Mouse (Mus musculus) C2C12 (cell line): ENCODE measurements around the gene Fbln5. TPM values are rescaled to one million over a fixed set of nuclear protein-coding genes. Genes with fewer than 3 reads are reported as not detected.

Experiments
- H3K27me3 ChIP-seq: one replicate; pipeline ENCODE4 v1.6.1; 2011; ENCODE audit not compliant: control insufficient read depth, insufficient read depth, insufficient read length
- H3K36me3 ChIP-seq: one replicate; pipeline ENCODE4 v1.6.1; 2011; ENCODE audit not compliant: control insufficient read depth, insufficient read depth
- H3K4me3 ChIP-seq: one replicate; pipeline ENCODE4 v1.5.1; 2011; ENCODE audit warnings: mild to moderate bottlenecking, control low read depth; ENCODE audit not compliant: poor library complexity, insufficient read depth, severe bottlenecking
- H3K79me2 ChIP-seq: one replicate; pipeline ENCODE4 v1.6.1; 2011; ENCODE audit not compliant: control insufficient read depth, insufficient read depth
- H3K79me3 ChIP-seq: one replicate; pipeline ENCODE4 v1.6.1; 2011; ENCODE audit warnings: low read depth, control low read depth
- H3ac ChIP-seq: one replicate; pipeline ENCODE3; 2011; ENCODE audit warnings: low read depth; ENCODE audit not compliant: control insufficient read depth, insufficient read length
- CEBPB ChIP-seq: IDR thresholded peaks from one replicate; pipeline ENCODE4 v1.6.1; 2011; ENCODE audit warnings: low read depth, mild to moderate bottlenecking, control low read depth, moderate library complexity
- CTCF ChIP-seq: IDR thresholded peaks from one replicate; pipeline ENCODE4 v1.5.1; 2011; ENCODE audit not compliant: control insufficient read depth, insufficient read depth, insufficient read length
- FOSL1 ChIP-seq: IDR thresholded peaks from one replicate; pipeline ENCODE4 v1.8.0; 2011; ENCODE audit warnings: mild to moderate bottlenecking, low read length; ENCODE audit not compliant: poor library complexity, insufficient read depth, severe bottlenecking
- MAX ChIP-seq: IDR thresholded peaks from one replicate; pipeline ENCODE4 v1.6.1; 2011; ENCODE audit warnings: mild to moderate bottlenecking, control low read depth
- MYOD1 ChIP-seq: IDR thresholded peaks from one replicate; pipeline ENCODE4 v1.6.1; 2011; ENCODE audit warnings: low read depth; ENCODE audit not compliant: control insufficient read depth, insufficient read length
- MYOG ChIP-seq: IDR thresholded peaks from one replicate; pipeline ENCODE4 v1.6.1; 2011; ENCODE audit not compliant: control insufficient read depth, insufficient read length; ENCODE audit errors: extremely low read depth
- USF1 ChIP-seq: IDR thresholded peaks from one replicate; pipeline ENCODE4 v1.6.1; 2011; ENCODE audit warnings: low read depth, mild to moderate bottlenecking, control low read depth, moderate library complexity
- polyA plus RNA-seq: library from polyadenylated mRNA; unstranded; fragments of >200 nt; fragmentation: generic; extraction: Trizol; gene quantifications from one replicate; pipeline ENCODE4 v1.2.1, GENCODE M21; 2012; ENCODE audit warnings: missing spikeins

The Fbln5 gene
- polyA plus RNA-seq, 1 experiment = 4.8 TPM

- Histone ChIP-seq H3K79me3 (no peaks in the 10 kb centered on the region), H3K36me3 (no peaks in the 10 kb centered on the region), H3ac (no peak overlapping the region), H3K79me2 (no peaks in the 10 kb centered on the region), H3K4me3 (no peak overlapping the region), H3K27me3 (no peaks in the 10 kb centered on the region)
- no peak for TF ChIP-seq USF1
- no peak for TF ChIP-seq CTCF
- TF ChIP-seq MYOD1 = no peak
These were observed 17.1 kb downstream of the Fbln5 start for GRCm38 (mm10) chr12:101801744-101802143.

GRCm38 (mm10) chr12:101801051-101801450 is 17.8 kb downstream of the Fbln5 start:
- no peak overlapping the region for H3K4me3 ChIP-seq
- H3K79me3 ChIP-seq = no peaks in the 10 kb centered on the region
- no peaks in the 10 kb centered on the region for H3K79me2 ChIP-seq
- H3K36me3 ChIP-seq = no peaks in the 10 kb centered on the region
- no peak overlapping the region for H3ac ChIP-seq
- TF ChIP-seq CEBPB (no peak), USF1 (no peak), MYOD1 (no peak), MYOG (no peak), FOSL1 (no peak), CTCF (no peak)
- H3K27me3 ChIP-seq = no peaks in the 10 kb centered on the region

GRCm38 (mm10) chr12:101798189-101798922 is 20.5 kb downstream of the Fbln5 start:
- no peak overlapping the region for H3K4me3 ChIP-seq
- H3K79me2 ChIP-seq = no peaks in the 10 kb centered on the region
- H3ac ChIP-seq = no peak overlapping the region
- H3K36me3 ChIP-seq = no peaks in the 10 kb centered on the region
- H3K27me3 ChIP-seq = no peaks in the 10 kb centered on the region
- no peaks in the 10 kb centered on the region for H3K79me3 ChIP-seq
- TF ChIP-seq MYOG (no peak), USF1 (no peak), FOSL1 (no peak), MAX (no peak), CTCF (no peak), MYOD1 (no peak), CEBPB (no peak)

GRCm38 (mm10) chr12:101794458-101794857 is 24.4 kb downstream of the Fbln5 start:
- Histone ChIP-seq H3K79me3 (no peaks in the 10 kb centered on the region), H3K27me3 (no peaks in the 10 kb centered on the region), H3K79me2 (no peaks in the 10 kb centered on the region), H3K36me3 (no peaks in the 10 kb centered on the region), H3K4me3 (no peak overlapping the region), H3ac (no peak overlapping the region)
- TF ChIP-seq MYOG (no peak), CTCF (no peak), CEBPB (no peak), MYOD1 (no peak), FOSL1 (no peak), USF1 (no peak), MAX (no peak)

- H3K79me2 ChIP-seq = no peaks in the 10 kb centered on the region
- no peaks in the 10 kb centered on the region for H3K27me3 ChIP-seq
- TF ChIP-seq CTCF (no peak), MAX (no peak), MYOG (no peak), CEBPB (no peak), MYOD1 (no peak), FOSL1 (no peak), USF1 (no peak)
- no peak overlapping the region for H3ac ChIP-seq
- H3K79me3 ChIP-seq = no peaks in the 10 kb centered on the region
- no peaks in the 10 kb centered on the region for H3K36me3 ChIP-seq
- H3K4me3 ChIP-seq = no peak overlapping the region
These were observed 25.6 kb downstream of the Fbln5 start for GRCm38 (mm10) chr12:101793221-101793621.

- Histone ChIP-seq H3K27me3 (no peaks in the 10 kb centered on the region), H3ac (no peak overlapping the region), H3K36me3 (no peaks in the 10 kb centered on the region), H3K4me3 (no peak overlapping the region), H3K79me3 (no peaks in the 10 kb centered on the region), H3K79me2 (no peaks in the 10 kb centered on the region)
- no peak for TF ChIP-seq MYOD1
- no peak for TF ChIP-seq CEBPB
- TF ChIP-seq USF1 = no peak
- TF ChIP-seq MYOG = no peak
- TF ChIP-seq CTCF = no peak
- no peak for TF ChIP-seq FOSL1
- TF ChIP-seq MAX = no peak
These were observed 26.2 kb downstream of the Fbln5 start for GRCm38 (mm10) chr12:101792684-101793083.
